ENCODE assay signal across 13 mouse cellular contexts in the genomic region with DNA sequence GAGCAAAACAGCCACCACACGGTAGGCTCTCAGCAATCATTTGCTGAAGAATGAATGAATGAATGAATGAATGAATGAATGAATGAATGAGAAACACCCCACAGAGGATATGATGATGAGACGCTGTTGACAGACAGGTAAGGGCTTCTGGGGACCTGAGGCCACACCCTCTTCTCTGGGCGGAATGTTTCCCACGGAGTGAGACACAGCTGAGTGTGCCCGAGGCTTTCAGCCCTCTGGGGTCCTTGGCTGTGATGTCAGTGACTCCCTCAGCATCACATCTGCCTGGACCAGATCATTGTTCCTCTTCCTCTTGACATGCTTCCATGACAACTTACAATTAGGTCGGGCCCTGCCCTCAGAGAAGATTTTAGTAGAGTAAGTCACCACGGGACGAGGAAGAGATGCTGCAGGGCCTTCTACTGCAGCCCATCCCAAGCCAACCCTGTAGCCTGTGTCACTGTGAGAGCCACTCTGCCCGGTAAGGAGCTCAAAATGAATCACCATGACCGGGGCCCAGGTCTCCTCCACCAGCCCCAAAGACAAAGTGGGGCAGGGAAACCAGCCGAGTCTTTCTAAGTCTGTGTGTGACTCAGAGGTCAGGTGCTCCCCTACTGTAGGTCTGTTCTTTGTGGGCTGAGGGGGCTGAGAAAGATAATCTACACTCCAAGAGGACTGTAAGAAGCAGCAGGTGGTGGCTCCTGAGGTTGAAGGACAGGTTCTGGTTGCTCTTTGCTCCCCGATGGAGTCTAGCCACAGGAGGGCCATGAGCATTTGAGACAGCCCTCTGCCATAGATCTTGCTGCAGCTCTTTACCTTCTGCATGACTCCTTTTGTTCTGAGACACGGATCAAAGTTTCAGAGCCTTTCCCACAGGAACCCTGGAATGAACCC. TPM values are rescaled to one million over a fixed set of nuclear protein-coding genes. Genes with fewer than 3 reads are reported as not detected.
DNase-seq lines count a peak whose midpoint lies in the region; ATAC-seq and TF ChIP-seq lines count a peak whose summit lies in the region.
"Had no signal": no experiment of that assay in that cellular context is flagged by ENCODE, and none has a peak within 500 bp of the region (broad histone marks: within the 10 kb centered on the region; RNA-seq: fewer than 3 reads in every experiment).

No protein-coding gene starts in this region.

- H3K27ac ChIP-seq in heart, embryonic 10.5 days: peak overlapping the region; percentile 72; the same call in 1 of the 2 replicates
- no peak overlapping the region for H3K27ac ChIP-seq in neural tube, embryonic 15.5 days (replicated peaks)
- H3K27ac ChIP-seq in intestine, embryonic 16.5 days (ENCODE audit: low read length): peak overlapping the region; percentile 43; the same call in 1 of the 2 replicates
- no peak overlapping the region for H3K27ac ChIP-seq in heart, adult 2 months
- H3K27ac ChIP-seq: neural tube, embryonic 12.5 days had no signal

- intact Hi-C loops in heart, adult 2 months (cut with DNase I): no loop called here

- H3K4me2 ChIP-seq in neural tube, embryonic 15.5 days: 0 out of 2 replicates have a peak overlapping the region, but pooled peaks have one; percentile 36
- H3K4me2 ChIP-seq in intestine, embryonic 16.5 days (ENCODE audit: low read depth, low read length): no peak overlapping the region

- H3K4me1 ChIP-seq in heart, embryonic 10.5 days: peaks cover 47% of the 10 kb centered on the region
- H3K4me1 ChIP-seq in neural tube, embryonic 15.5 days: peaks cover 24% of the 10 kb centered on the region
- H3K4me1 ChIP-seq in intestine, embryonic 16.5 days (ENCODE audit: control insufficient read depth, insufficient read depth, low read length): peaks cover 28% of the 10 kb centered on the region
- peaks cover 2% of the 10 kb centered on the region for H3K4me1 ChIP-seq in heart, adult 2 months (ENCODE audit: control insufficient read depth, insufficient read depth, low read length)

- H3K27me3 ChIP-seq in heart, embryonic 10.5 days (ENCODE audit: insufficient read depth, poor library complexity, severe bottlenecking): 0 out of 2 replicates have a peak, but pooled peaks cover 4% of the 10 kb centered on the region
- H3K27me3 ChIP-seq in neural tube, embryonic 15.5 days (replicated peaks): no peaks in the 10 kb centered on the region
- H3K27me3 ChIP-seq in intestine, embryonic 16.5 days (replicated peaks; ENCODE audit: control insufficient read depth, insufficient read depth, low read length): no peaks in the 10 kb centered on the region
- H3K27me3 ChIP-seq in heart, adult 2 months (ENCODE audit: control insufficient read depth, insufficient read depth, low read length): no peaks in the 10 kb centered on the region; the same call in 1 of the 2 replicates
- H3K27me3 ChIP-seq: neural tube, embryonic 12.5 days had no signal

- H3K36me3 ChIP-seq in heart, embryonic 10.5 days: no peaks in the 10 kb centered on the region
- no peaks in the 10 kb centered on the region for H3K36me3 ChIP-seq in neural tube, embryonic 15.5 days
- no peaks in the 10 kb centered on the region for H3K36me3 ChIP-seq in intestine, embryonic 16.5 days (ENCODE audit: control insufficient read depth, insufficient read depth, low read length)
- H3K36me3 ChIP-seq in heart, adult 2 months (ENCODE audit: control insufficient read depth, insufficient read depth, low read length): no peaks in the 10 kb centered on the region
- H3K36me3 ChIP-seq: neural tube, embryonic 12.5 days had no signal

- no peaks in the 10 kb centered on the region for H3K79me2 ChIP-seq in heart, adult 2 months (replicated peaks; ENCODE audit: control insufficient read depth, insufficient read depth, low read length)

- 61% methylated on average over 13 of the region's 13 CpGs for WGBS in heart, embryonic 10.5 days
- WGBS in neural tube, embryonic 15.5 days: 77% methylated on average over 13 of the region's 13 CpGs
- WGBS in intestine, embryonic 16.5 days: 68% methylated on average over 13 of the region's 13 CpGs
- WGBS in heart, adult 2 months: 76% methylated on average over 13 of the region's 13 CpGs

- TF ChIP-seq CTCF in heart, adult 2 months (IDR thresholded peaks at IDR 0.05): no peak

- TF ChIP-seq POLR2A in heart, adult 2 months (IDR thresholded peaks at IDR 0.05; ENCODE audit: insufficient read depth, low read depth, low read length): no peak

- no peak overlapping the region for H3K9ac ChIP-seq in neural tube, embryonic 15.5 days (replicated peaks)
- H3K9ac ChIP-seq in intestine, embryonic 16.5 days (ENCODE audit: low read depth, low read length): no peak overlapping the region; the same call in 1 of the 2 replicates
- H3K9ac ChIP-seq in heart, adult 2 months (ENCODE audit: low read depth, low read length): no peak overlapping the region

- H3K4me3 ChIP-seq in heart, embryonic 10.5 days: no peak overlapping the region
- no peak overlapping the region for H3K4me3 ChIP-seq in neural tube, embryonic 15.5 days (replicated peaks)
- H3K4me3 ChIP-seq in intestine, embryonic 16.5 days (ENCODE audit: low read length): no peak overlapping the region
- no peak overlapping the region for H3K4me3 ChIP-seq in heart, adult 2 months
- H3K4me3 ChIP-seq: erythroblast, embryonic 14.5 days; neural tube, embryonic 12.5 days had no signal

- no peak for TF ChIP-seq EP300 in heart, adult 2 months (IDR thresholded peaks at IDR 0.05; ENCODE audit: insufficient read depth, low read depth, low read length)

- no peak for ATAC-seq in neural tube, embryonic 15.5 days (ENCODE audit: low FRiP score)
- no peak for ATAC-seq in intestine, embryonic 16.5 days

- no peak for DNase-seq in heart, embryonic 10.5 days (ENCODE audit: low spot score)
- no peak for DNase-seq in heart, adult 18-20 months
- DNase-seq in neural tube, embryonic 10.5 days (ENCODE audit: extremely low spot score, low spot score): no peak
- no peak for DNase-seq in right cerebral cortex, postnatal 25 days
- DNase-seq in heart, adult 2 months: no peak
- no peak for DNase-seq in cerebellum, adult 11 months
- DNase-seq: adrenal gland, adult 2 months; gastrocnemius, postnatal 25 days; kidney, adult 18-20 months had no signal

- H3K9me3 ChIP-seq in heart, embryonic 10.5 days: no peaks in the 10 kb centered on the region
- no peaks in the 10 kb centered on the region for H3K9me3 ChIP-seq in neural tube, embryonic 15.5 days (replicated peaks)
- no peaks in the 10 kb centered on the region for H3K9me3 ChIP-seq in intestine, embryonic 16.5 days (ENCODE audit: control insufficient read depth, low read length)
- H3K9me3 ChIP-seq: neural tube, embryonic 12.5 days had no signal

RNA-seq across cellular contexts. Expression of gene Rab4a, which starts 51.0 kb away (rescaled TPM):
- 65.9 and 68.9 TPM in 2 replicates for polyA plus RNA-seq in heart, embryonic 10.5 days (2016; fragmentation: Nextera tagmentation; extraction: Ambion mirVana)
- 1 to 10 TPM; 8.6 to 8.9 TPM for total RNA-seq in heart, adult 18-20 months (2021)
- 78.2 and 87.0 TPM in 2 replicates for polyA plus RNA-seq in neural tube, embryonic 15.5 days (2015; fragmentation: Nextera tagmentation; extraction: Ambion mirVana)
- polyA plus RNA-seq in intestine, embryonic 16.5 days (2015; fragmentation: Nextera tagmentation; extraction: Ambion mirVana): 66.9 and 71.9 TPM in 2 replicates
- total RNA-seq in heart, adult 2 months (2021): 1 to 10 TPM; 7.7 to 8.4 TPM
- 10.6 and 12.7 TPM in 2 replicates for polyA plus RNA-seq in heart, adult 2 months (2012; rRNA removed)

Comparison
In these comparisons a context has a peak if more than half of its experiments do, and no peak if none do; other contexts are left out.
1. H3K27ac ChIP-seq: peak in heart, embryonic 10.5 days (single experiment) and intestine, embryonic 16.5 days (single experiment); none in neural tube, embryonic 15.5 days (single experiment) and heart, adult 2 months (single experiment).